Mouse (Mus musculus): ENCODE data around the gene Map3k5.
"Not testable (repeated sequence)": the region's sequence is repeated elsewhere in the genome, so short reads cannot be mapped to it uniquely, and the experiment has no call there.

Map3k5 gene

GRCm38 (mm10) chr10:19968445-19968844 is 34.2 kb downstream of the Map3k5 start:
- DNase-seq: no peak

GRCm38 (mm10) chr10:19969831-19970460 is 35.7 kb downstream of the Map3k5 start:
- DNase-seq: no peak

- not testable (repeated sequence) for DNase-seq
Observed at GRCm38 (mm10) chr10:19971491-19971890, 37.2 kb downstream of the Map3k5 start.

- no peak for DNase-seq
Observed at GRCm38 (mm10) chr10:19973321-19974108, 39.2 kb downstream of the Map3k5 start.

GRCm38 (mm10) chr10:19977557-19977956 is 43.3 kb downstream of the Map3k5 start:
- DNase-seq: no peak

GRCm38 (mm10) chr10:19978662-19979199 is 44.5 kb downstream of the Map3k5 start:
- DNase-seq: no peak

GRCm38 (mm10) chr10:19987736-19988135 is 53.5 kb downstream of the Map3k5 start:
- no peak for DNase-seq

- DNase-seq: no peak
Observed at GRCm38 (mm10) chr10:19989986-19990385, 55.7 kb downstream of the Map3k5 start.

- peak in 1 of 2 experiments; percentile 2 for DNase-seq
Observed at GRCm38 (mm10) chr10:19990638-19991037, 56.4 kb downstream of the Map3k5 start.

GRCm38 (mm10) chr10:19991237-19991865 is 57.1 kb downstream of the Map3k5 start:
- peak; percentile 6 to 68 for DNase-seq

- peak in 1 of 2 experiments; percentile 39 for DNase-seq
Observed at GRCm38 (mm10) chr10:19991866-19992252, 57.6 kb downstream of the Map3k5 start.

- peak; percentile 88 to 91 for DNase-seq
Observed at GRCm38 (mm10) chr10:19994469-19995450, 60.5 kb downstream of the Map3k5 start.

- DNase-seq: no peak
Observed at GRCm38 (mm10) chr10:19996151-19996550, 61.9 kb downstream of the Map3k5 start.

- no peak for DNase-seq
Observed at GRCm38 (mm10) chr10:19999703-20000407, 65.6 kb downstream of the Map3k5 start.

GRCm38 (mm10) chr10:20000408-20000770 is 66.1 kb downstream of the Map3k5 start:
- no peak for DNase-seq

- no peak for DNase-seq
Observed at GRCm38 (mm10) chr10:20001990-20002389, 67.7 kb downstream of the Map3k5 start.

- no peak for DNase-seq
Observed at GRCm38 (mm10) chr10:20003006-20003405, 68.7 kb downstream of the Map3k5 start.

- DNase-seq: no peak
Observed at GRCm38 (mm10) chr10:20004786-20005185, 70.5 kb downstream of the Map3k5 start.

- DNase-seq: no peak
Observed at GRCm38 (mm10) chr10:20005491-20005952, 71.2 kb downstream of the Map3k5 start.

GRCm38 (mm10) chr10:20006333-20007093 is 72.2 kb downstream of the Map3k5 start:
- DNase-seq: no peak

- no peak for DNase-seq
Observed at GRCm38 (mm10) chr10:20009310-20009709, 75.0 kb downstream of the Map3k5 start.
